Comparison of ENCODE assay signal across 8 mouse cellular contexts in the genomic region with DNA sequence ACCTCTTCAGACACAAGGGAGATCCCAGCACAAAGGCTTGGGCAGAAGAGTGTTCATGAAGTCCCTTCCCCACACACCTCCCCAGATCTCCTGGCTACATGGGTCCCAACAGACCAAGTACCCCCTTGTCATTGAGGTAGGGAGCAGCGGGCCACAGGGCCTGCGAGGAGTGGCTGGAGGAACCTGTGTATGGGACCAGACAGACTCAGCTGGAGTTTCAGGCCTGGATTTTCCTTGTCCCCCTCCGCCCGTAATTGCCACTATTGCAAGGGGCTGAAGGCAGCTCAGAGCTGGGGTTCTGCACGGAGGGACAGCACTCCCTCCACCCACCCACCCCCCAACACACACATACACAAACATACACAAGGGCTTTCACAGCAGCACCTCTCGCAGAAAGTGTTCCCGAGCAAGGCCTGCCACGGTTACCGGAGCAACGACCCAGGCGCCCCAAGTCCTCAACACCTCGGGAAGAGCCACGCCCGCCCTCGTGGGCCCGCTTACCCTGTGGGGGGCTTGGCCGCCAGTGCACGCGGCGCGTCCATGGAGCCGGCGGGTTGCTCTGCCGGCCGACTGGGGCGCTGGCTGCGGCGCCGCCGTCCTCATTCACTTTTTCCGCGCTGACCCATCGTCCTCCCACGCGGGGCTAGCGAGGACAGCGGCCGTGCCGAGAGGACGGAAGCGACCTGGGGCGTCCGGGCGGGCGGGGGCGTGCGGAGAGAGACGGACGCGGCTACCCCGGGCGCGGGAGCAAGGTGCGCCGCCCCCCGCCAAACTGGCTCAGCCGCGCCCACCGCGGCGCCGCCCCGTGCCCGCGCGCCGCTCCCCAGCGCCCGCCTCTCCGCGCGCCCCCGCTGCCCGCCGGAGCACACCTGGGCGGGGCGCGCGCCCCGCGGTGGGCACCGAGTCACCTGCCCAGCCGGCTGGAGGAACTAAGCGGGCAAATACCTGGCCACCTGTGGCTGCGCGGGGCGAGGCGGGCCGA. TPM values are rescaled to one million over a fixed set of nuclear protein-coding genes. Genes with fewer than 3 reads are reported as not detected.
A peak's percentile ranks its signal among the peaks of the same experiment; 100 is the strongest.
DNase-seq lines count a peak whose midpoint lies in the region; ATAC-seq lines count a peak whose summit lies in the region.

Gene Cobl, minus strand, starts transcription at position 780 of the 982 bp plus-strand sequence.

- under 1% methylated on average over 57 of the region's 89 CpGs for WGBS in forebrain, embryonic 13.5 days
- WGBS in hindbrain, embryonic 12.5 days = under 1% methylated on average over 56 of the region's 89 CpGs
- 2% methylated on average over 89 of the region's 89 CpGs for WGBS in midbrain, embryonic 11.5 days

- no peak within 1 kb of the TSS for H3K27ac ChIP-seq in forebrain, embryonic 13.5 days
- H3K27ac ChIP-seq in hindbrain, embryonic 12.5 days = no peak within 1 kb of the TSS
- no peak within 1 kb of the TSS for H3K27ac ChIP-seq in midbrain, embryonic 11.5 days (ENCODE audit: low read depth, low read length)

- H3K4me1 ChIP-seq in forebrain, embryonic 13.5 days = peaks cover 12% of the 10 kb centered on the region
- H3K4me1 ChIP-seq in hindbrain, embryonic 12.5 days = peaks cover 6% of the 10 kb centered on the region
- 0 out of 2 replicates have a peak, but pooled peaks cover 5% of the 10 kb centered on the region for H3K4me1 ChIP-seq in midbrain, embryonic 11.5 days (ENCODE audit: control insufficient read depth, insufficient read depth, low read length)

- H3K36me3 ChIP-seq in forebrain, embryonic 13.5 days (ENCODE audit: poor library complexity, severe bottlenecking) = no peaks in the 10 kb centered on the region
- H3K36me3 ChIP-seq in hindbrain, embryonic 12.5 days = no peaks in the 10 kb centered on the region
- H3K36me3 ChIP-seq in midbrain, embryonic 11.5 days (ENCODE audit: control insufficient read depth, insufficient read depth, low read length) = no peaks in the 10 kb centered on the region

- H3K27me3 ChIP-seq in forebrain, embryonic 13.5 days = peaks cover 31% of the 10 kb centered on the region
- peaks cover 26% of the 10 kb centered on the region for H3K27me3 ChIP-seq in hindbrain, embryonic 12.5 days
- peaks cover 11% of the 10 kb centered on the region for H3K27me3 ChIP-seq in midbrain, embryonic 11.5 days (ENCODE audit: control insufficient read depth, insufficient read depth, low read length)

- ATAC-seq in forebrain, embryonic 13.5 days = peak; percentile 71
- peak; percentile 78 for ATAC-seq in hindbrain, embryonic 12.5 days (ENCODE audit: low FRiP score)
- peak; percentile 78 for ATAC-seq in midbrain, embryonic 11.5 days (ENCODE audit: low FRiP score)

- DNase-seq in thymus, postnatal 4 days = peak; percentile 11
- no peak for DNase-seq in thymus, postnatal 0 days (ENCODE audit: low spot score)
- DNase-seq in left cerebral cortex, postnatal 25 days (ENCODE audit: low spot score in 2 of 2) = peak; percentile 33 to 45
- DNase-seq in midbrain, embryonic 11.5 days (ENCODE audit: low spot score, missing footprints) = peak; percentile 94
- peak; percentile 41 for DNase-seq in testis, postnatal 14 days (ENCODE audit: low spot score)
- no peak for DNase-seq in thymus, postnatal 36 days

- no peaks in the 10 kb centered on the region for H3K9me3 ChIP-seq in forebrain, embryonic 13.5 days (replicated peaks)
- no peaks in the 10 kb centered on the region for H3K9me3 ChIP-seq in hindbrain, embryonic 12.5 days (replicated peaks)
- H3K9me3 ChIP-seq in midbrain, embryonic 11.5 days (ENCODE audit: control insufficient read depth, low read length) = no peaks in the 10 kb centered on the region

- H3K9ac ChIP-seq in forebrain, embryonic 13.5 days = peak within 1 kb of the TSS; percentile 74
- H3K9ac ChIP-seq in hindbrain, embryonic 12.5 days = peak within 1 kb of the TSS; percentile 67
- peak within 1 kb of the TSS; percentile 71 for H3K9ac ChIP-seq in midbrain, embryonic 11.5 days (ENCODE audit: low read length)

- peak within 1 kb of the TSS; percentile 96 for H3K4me2 ChIP-seq in forebrain, embryonic 13.5 days
- peak within 1 kb of the TSS; percentile 98 for H3K4me2 ChIP-seq in hindbrain, embryonic 12.5 days (replicated peaks)
- peak within 1 kb of the TSS; percentile 97 for H3K4me2 ChIP-seq in midbrain, embryonic 11.5 days

- intact Hi-C loops in left cerebral cortex, postnatal 25 days (cut with DNase I) = loop anchor here (2.0 kb wide), 1 partner anchor 70 kb away; no protein-coding TSS in a partner anchor

- H3K4me3 ChIP-seq in forebrain, embryonic 13.5 days = peak within 1 kb of the TSS; percentile 70
- peak within 1 kb of the TSS; percentile 73 for H3K4me3 ChIP-seq in hindbrain, embryonic 12.5 days
- H3K4me3 ChIP-seq in midbrain, embryonic 11.5 days (ENCODE audit: low read depth, low read length) = peak within 1 kb of the TSS; percentile 67

RNA-seq across cellular contexts. Expression of gene Cobl, which starts in this region (rescaled TPM):
- 2.7 and 3.4 TPM in 2 replicates for polyA plus RNA-seq in thymus, postnatal 0 days (2015; fragmentation: Nextera tagmentation; extraction: Ambion mirVana)
- polyA plus RNA-seq in forebrain, embryonic 13.5 days (2015; fragmentation: Nextera tagmentation; extraction: Ambion mirVana) = 3.6 and 3.7 TPM in 2 replicates
- 5.3 and 5.6 TPM in 2 replicates for polyA plus RNA-seq in hindbrain, embryonic 12.5 days (2016; fragmentation: Nextera tagmentation; extraction: Ambion mirVana)
- total RNA-seq in left cerebral cortex, postnatal 25 days (2021) = 100 to 1,000 TPM; 106 to 126 TPM
- 1.6 and 3.4 TPM in 2 replicates for polyA plus RNA-seq in midbrain, embryonic 11.5 days (2014; fragmentation: Nextera tagmentation; extraction: Ambion mirVana)

Comparison
In these comparisons a context has a peak if more than half of its experiments do, and no peak if none do; other contexts are left out.
1. DNase-seq: peak in thymus, postnatal 4 days (single experiment), left cerebral cortex, postnatal 25 days (2 of 2), midbrain, embryonic 11.5 days (single experiment) and testis, postnatal 14 days (single experiment); none in thymus, postnatal 0 days (single experiment) and thymus, postnatal 36 days (0 of 2).
2. Peak in every context shown above with its lines, with median percentiles within 50 percentile points of each other: ATAC-seq, H3K4me2 ChIP-seq, H3K4me3 ChIP-seq and H3K9ac ChIP-seq.